Mouse (Mus musculus) liver, embryonic 15.5 days (tissue): Measurements from ENCODE around the gene Thbs2. TPM values are rescaled to one million over a fixed set of nuclear protein-coding genes. Genes with fewer than 3 reads are reported as not detected.

ENCODE experiments used
- ATAC-seq: fragments of 200-750 bp; cut with Nextera tagmentation; 2 replicates; pipeline ENCODE4 v1.8.0; 2017; ENCODE audit warnings: moderate number of reproducible peaks, mild to moderate bottlenecking, moderate library complexity; ENCODE audit not compliant: insufficient read depth
- H3K27ac ChIP-seq: fragments of 300-500 bp; sonication (generic); replicated peaks from 2 replicates; pipeline ENCODE4 v1.5.1; 2015; ENCODE audit warnings: mild to moderate bottlenecking, inconsistent platforms
- H3K27me3 ChIP-seq: fragments of 300-500 bp; sonication (generic); 2 replicates; pipeline ENCODE4 v1.6.1; 2015; ENCODE audit warnings: mild to moderate bottlenecking, inconsistent platforms
- H3K36me3 ChIP-seq: fragments of 300-500 bp; sonication (generic); replicated peaks from 2 replicates; pipeline ENCODE4 v1.6.1; 2015; ENCODE audit warnings: moderate library complexity, mild to moderate bottlenecking, inconsistent platforms
- H3K4me1 ChIP-seq: fragments of 300-500 bp; sonication (generic); replicated peaks from 2 replicates; pipeline ENCODE4 v1.6.1; 2015; ENCODE audit warnings: inconsistent platforms
- H3K4me2 ChIP-seq: fragments of 300-500 bp; sonication (generic); 2 replicates; pipeline ENCODE4 v1.6.1; 2015; ENCODE audit warnings: moderate library complexity, mild to moderate bottlenecking, inconsistent platforms
- H3K4me3 ChIP-seq: fragments of 300-500 bp; sonication (generic); replicated peaks from 2 replicates; pipeline ENCODE4 v1.5.1; 2015; ENCODE audit warnings: mild to moderate bottlenecking, inconsistent platforms
- H3K9ac ChIP-seq: fragments of 300-500 bp; sonication (generic); 2 replicates; pipeline ENCODE4 v1.6.1; 2015; ENCODE audit warnings: moderate library complexity, mild to moderate bottlenecking, inconsistent platforms
- H3K9me3 ChIP-seq: fragments of 300-500 bp; sonication (generic); replicated peaks from 2 replicates; pipeline ENCODE4 v1.6.1; 2016; ENCODE audit warnings: inconsistent platforms
- WGBS: fragments of 180-500 bp; shearing (Covaris S2); methylation state at CpG from one replicate; pipeline ENCODE4 v1.1.7; 2015; ENCODE audit warnings: mixed read lengths; ENCODE audit not compliant: insufficient replicate concordance; 5-methylcytosine and 5-hydroxymethylcytosine counted together
- polyA plus RNA-seq: library from polyadenylated mRNA; unstranded; fragments of >200 nt; fragmentation: Nextera tagmentation; extraction: Ambion mirVana; gene quantifications from 2 replicates; pipeline ENCODE4 v1.2.1, GENCODE M21; 2015

Gene Thbs2
- polyA plus RNA-seq, 1 experiment from 2014 or later = 1.9 TPM

- Histone ChIP-seq H3K36me3 (no peaks in the 10 kb centered on the region), H3K4me2 (no peak overlapping the region), H3K27ac (no peak overlapping the region), H3K4me1 (no peaks in the 10 kb centered on the region), H3K9ac (no peak overlapping the region), H3K27me3 (0 out of 2 replicates have a peak, but pooled peaks cover 3% of the 10 kb centered on the region), H3K9me3 (no peaks in the 10 kb centered on the region), H3K4me3 (no peak overlapping the region)
- no peak for ATAC-seq
- 54% methylated on average over 6 of the region's 6 CpGs for WGBS
Observed at GRCm38 (mm10) chr17:14697096-14697495, 3.1 kb upstream of the Thbs2 start.

GRCm38 (mm10) chr17:14696281-14696795 is 2.3 kb upstream of the Thbs2 start:
- Histone ChIP-seq H3K9me3 (no peaks in the 10 kb centered on the region), H3K27me3 (0 out of 2 replicates have a peak, but pooled peaks cover 3% of the 10 kb centered on the region), H3K4me2 (no peak overlapping the region), H3K9ac (no peak overlapping the region), H3K4me1 (no peaks in the 10 kb centered on the region), H3K27ac (no peak overlapping the region), H3K4me3 (no peak overlapping the region), H3K36me3 (no peaks in the 10 kb centered on the region)
- WGBS = 66% methylated on average over 6 of the region's 6 CpGs
- no peak for ATAC-seq

- WGBS = 13% methylated on average over 9 of the region's 9 CpGs
- Histone ChIP-seq H3K36me3 (no peaks in the 10 kb centered on the region), H3K4me1 (no peaks in the 10 kb centered on the region), H3K27ac (no peak overlapping the region), H3K4me3 (0 out of 2 replicates have a peak overlapping the region, but pooled peaks have one; percentile 3), H3K27me3 (0 out of 2 replicates have a peak, but pooled peaks cover 3% of the 10 kb centered on the region), H3K4me2 (no peak overlapping the region), H3K9ac (no peak overlapping the region), H3K9me3 (no peaks in the 10 kb centered on the region)
- ATAC-seq = no peak
Observed at GRCm38 (mm10) chr17:14693048-14693993, 714 bp downstream of the Thbs2 start.

GRCm38 (mm10) chr17:14691901-14692300 is 2.1 kb downstream of the Thbs2 start:
- 0 out of 2 replicates have a peak, but pooled peaks cover 3% of the 10 kb centered on the region for H3K27me3 ChIP-seq
- 39% methylated on average over 6 of the region's 6 CpGs for WGBS
- no peak overlapping the region for H3K9ac ChIP-seq
- H3K36me3 ChIP-seq = no peaks in the 10 kb centered on the region
- no peaks in the 10 kb centered on the region for H3K9me3 ChIP-seq
- H3K4me3 ChIP-seq = no peak overlapping the region
- ATAC-seq = no peak
- H3K4me1 ChIP-seq = no peaks in the 10 kb centered on the region
- no peak overlapping the region for H3K4me2 ChIP-seq
- H3K27ac ChIP-seq = no peak overlapping the region

- no peaks in the 10 kb centered on the region for H3K36me3 ChIP-seq
- WGBS = 49% methylated on average over 4 of the region's 4 CpGs
- no peak overlapping the region for H3K4me3 ChIP-seq
- no peaks in the 10 kb centered on the region for H3K9me3 ChIP-seq
- H3K4me1 ChIP-seq = no peaks in the 10 kb centered on the region
- H3K27me3 ChIP-seq = 0 out of 2 replicates have a peak, but pooled peaks cover 3% of the 10 kb centered on the region
- no peak overlapping the region for H3K4me2 ChIP-seq
- H3K9ac ChIP-seq = no peak overlapping the region
- H3K27ac ChIP-seq = no peak overlapping the region
- no peak for ATAC-seq
Observed at GRCm38 (mm10) chr17:14691197-14691596, 2.8 kb downstream of the Thbs2 start.

GRCm38 (mm10) chr17:14682836-14683235 is 11.2 kb downstream of the Thbs2 start:
- Histone ChIP-seq H3K4me2 (no peak overlapping the region), H3K9ac (no peak overlapping the region), H3K9me3 (no peaks in the 10 kb centered on the region), H3K36me3 (no peaks in the 10 kb centered on the region), H3K4me3 (no peak overlapping the region), H3K4me1 (no peaks in the 10 kb centered on the region), H3K27ac (no peak overlapping the region), H3K27me3 (no peaks in the 10 kb centered on the region)
- 66% methylated on average over 7 of the region's 7 CpGs for WGBS
- no peak for ATAC-seq

GRCm38 (mm10) chr17:14681047-14681446 is 13.0 kb downstream of the Thbs2 start:
- Histone ChIP-seq H3K9me3 (no peaks in the 10 kb centered on the region), H3K36me3 (no peaks in the 10 kb centered on the region), H3K4me2 (no peak overlapping the region), H3K9ac (no peak overlapping the region), H3K4me1 (no peaks in the 10 kb centered on the region), H3K27ac (no peak overlapping the region), H3K27me3 (no peaks in the 10 kb centered on the region), H3K4me3 (no peak overlapping the region)
- ATAC-seq = no peak
- 65% methylated on average over 12 of the region's 12 CpGs for WGBS

GRCm38 (mm10) chr17:14677198-14677597 is 16.8 kb downstream of the Thbs2 start:
- Histone ChIP-seq H3K4me3 (no peak overlapping the region), H3K36me3 (no peaks in the 10 kb centered on the region), H3K27ac (no peak overlapping the region), H3K27me3 (no peaks in the 10 kb centered on the region), H3K9me3 (no peaks in the 10 kb centered on the region), H3K4me1 (no peaks in the 10 kb centered on the region), H3K4me2 (no peak overlapping the region), H3K9ac (no peak overlapping the region)
- WGBS = 64% methylated on average over 8 of the region's 8 CpGs
- no peak for ATAC-seq

- H3K9me3 ChIP-seq = no peaks in the 10 kb centered on the region
- no peak overlapping the region for H3K4me3 ChIP-seq
- H3K4me2 ChIP-seq = no peak overlapping the region
- H3K9ac ChIP-seq = no peak overlapping the region
- no peak for ATAC-seq
- H3K27me3 ChIP-seq = no peaks in the 10 kb centered on the region
- no peak overlapping the region for H3K27ac ChIP-seq
- no peaks in the 10 kb centered on the region for H3K4me1 ChIP-seq
- H3K36me3 ChIP-seq = no peaks in the 10 kb centered on the region
- 47% methylated on average over 2 of the region's 2 CpGs for WGBS
Observed at GRCm38 (mm10) chr17:14675517-14675916, 18.5 kb downstream of the Thbs2 start.

- Histone ChIP-seq H3K9me3 (no peaks in the 10 kb centered on the region), H3K4me2 (no peak overlapping the region), H3K4me3 (no peak overlapping the region), H3K27me3 (no peaks in the 10 kb centered on the region), H3K36me3 (no peaks in the 10 kb centered on the region), H3K27ac (no peak overlapping the region), H3K4me1 (no peaks in the 10 kb centered on the region), H3K9ac (no peak overlapping the region)
- WGBS = 43% methylated on average over 5 of the region's 5 CpGs
- no peak for ATAC-seq
Observed at GRCm38 (mm10) chr17:14672402-14672801, 21.6 kb downstream of the Thbs2 start.

GRCm38 (mm10) chr17:14667225-14667624 is 26.8 kb downstream of the Thbs2 start:
- 79% methylated on average over 4 of the region's 4 CpGs for WGBS
- ATAC-seq = no peak

More at GRCm38 (mm10) chr17:14667225-14667624, 26.8 kb downstream of the Thbs2 start:
- Histone ChIP-seq H3K4me1 (no peaks in the 10 kb centered on the region), H3K27me3 (no peaks in the 10 kb centered on the region), H3K36me3 (no peaks in the 10 kb centered on the region), H3K9me3 (no peaks in the 10 kb centered on the region), H3K9ac (no peak overlapping the region), H3K4me2 (no peak overlapping the region), H3K27ac (no peak overlapping the region), H3K4me3 (no peak overlapping the region)
